Mouse (Mus musculus) A20 (cell line): ENCODE results near the gene Pkmyt1.

Experiments
- DNase-seq: peaks from one replicate; pipeline ENCODE4 v3.0.0-alpha.2; 2011; ENCODE audit warnings: low read depth, low spot score

Gene Pkmyt1

DNA sequence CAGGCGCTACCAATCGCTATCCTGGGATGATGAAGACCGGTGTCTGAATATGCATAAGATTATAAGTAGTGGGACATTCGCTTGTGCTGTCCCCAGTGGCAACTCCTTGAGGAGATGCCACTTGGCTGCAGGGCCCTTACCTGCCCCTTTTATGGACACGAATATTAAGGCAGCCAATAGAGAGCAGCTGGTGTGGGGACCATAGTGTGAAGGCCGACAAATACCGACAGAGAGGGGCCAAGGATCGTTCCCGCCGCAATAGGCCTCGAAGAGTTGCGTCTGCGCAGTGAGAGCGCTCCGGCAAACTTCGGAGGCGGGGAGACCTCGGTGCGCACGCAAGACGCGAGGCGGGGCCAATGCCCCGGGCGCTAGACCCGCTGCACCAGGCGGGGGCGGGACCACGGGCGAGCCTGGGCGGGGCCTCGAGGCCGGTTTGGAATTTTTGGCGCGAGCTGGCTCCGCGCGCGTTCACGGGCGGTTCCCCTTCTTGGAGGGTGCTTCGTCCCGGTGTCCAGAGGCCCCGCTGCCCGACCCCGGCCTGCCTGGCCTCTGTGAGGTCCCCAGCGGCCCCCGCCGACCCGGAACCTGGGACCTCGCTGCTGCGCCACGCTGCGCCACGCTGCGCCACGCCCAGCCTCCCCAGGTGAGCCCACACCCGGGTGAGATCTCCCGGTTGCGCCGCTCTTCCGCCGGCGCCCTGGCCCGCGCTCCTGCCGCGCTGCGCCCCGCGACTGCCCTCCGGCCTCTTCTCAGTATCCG, at the start of gene Pkmyt1:
Gene Pkmyt1, plus strand, starts transcription at position 338 of the 759 bp plus-strand sequence.
- peak; percentile 96 for DNase-seq

- DNase-seq, result no peak
Measured at GRCm38 (mm10) chr17:23676473-23677031, 49.6 kb upstream of the Pkmyt1 start.

DNA sequence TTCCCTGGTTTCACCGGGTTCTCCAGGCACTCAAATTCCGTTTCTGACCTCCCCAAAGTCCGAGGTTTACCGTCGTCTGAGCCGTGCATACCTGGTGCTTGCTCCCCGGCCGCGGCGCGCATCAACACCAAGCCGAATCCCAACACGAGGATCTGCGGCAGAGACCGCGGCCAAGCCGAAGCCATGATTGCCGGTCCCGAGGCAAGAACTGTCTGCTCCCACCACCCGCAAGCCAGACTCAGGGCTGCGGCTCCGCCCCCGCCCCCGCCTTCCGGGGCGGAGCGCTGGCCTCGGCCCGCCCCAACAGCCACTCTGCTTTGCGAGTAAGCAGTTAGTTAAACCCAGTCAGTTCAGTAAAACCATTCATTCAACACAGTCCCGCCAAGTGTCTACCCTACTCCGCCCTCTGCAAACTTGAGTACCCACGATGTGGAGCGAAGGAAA, 48.9 kb upstream of the Pkmyt1 start, which contains the start of gene Tnfrsf12a:
Gene Tnfrsf12a, minus strand, starts transcription at position 233 of the 444 bp plus-strand sequence.
- DNase-seq, result peak; percentile 92

DNA sequence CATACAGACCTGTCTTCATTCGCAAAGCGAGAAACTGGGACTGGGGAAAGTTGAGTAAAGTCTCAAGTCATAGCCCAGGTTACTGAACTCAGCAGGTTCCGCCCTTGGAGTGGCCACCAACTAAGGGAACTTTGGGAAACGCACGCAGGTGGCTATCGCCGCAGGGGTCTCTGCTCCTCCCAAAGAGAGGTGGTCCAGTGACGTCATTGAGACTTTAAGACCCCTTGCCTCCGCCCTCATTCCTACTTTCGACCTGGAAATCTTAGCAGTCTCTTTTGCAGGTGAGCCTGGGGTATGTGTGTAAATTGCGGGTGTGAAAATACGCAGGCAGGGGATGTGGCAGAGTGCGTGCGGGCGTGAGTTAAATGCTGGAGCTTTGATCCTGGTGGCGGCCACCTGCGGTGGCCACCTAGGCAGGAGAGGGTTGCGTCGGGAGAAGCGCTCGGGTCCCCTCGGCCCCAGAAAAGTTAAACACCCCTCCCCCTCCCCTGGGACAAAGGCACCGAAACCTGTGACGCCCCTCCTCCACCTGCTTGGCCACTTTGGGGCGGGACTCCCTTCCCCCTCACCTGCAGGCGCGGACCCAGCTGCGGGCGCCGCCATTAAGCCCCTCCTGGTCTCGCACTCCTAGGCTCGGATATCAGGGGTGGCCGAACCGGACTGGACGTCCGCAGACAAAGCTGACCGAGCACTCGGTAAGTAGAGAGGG, 46.9 kb upstream of the Pkmyt1 start, which contains the start of gene Cldn6:
Gene Cldn6, plus strand, starts transcription at position 123 of the 709 bp plus-strand sequence.
- no peak for DNase-seq

DNA sequence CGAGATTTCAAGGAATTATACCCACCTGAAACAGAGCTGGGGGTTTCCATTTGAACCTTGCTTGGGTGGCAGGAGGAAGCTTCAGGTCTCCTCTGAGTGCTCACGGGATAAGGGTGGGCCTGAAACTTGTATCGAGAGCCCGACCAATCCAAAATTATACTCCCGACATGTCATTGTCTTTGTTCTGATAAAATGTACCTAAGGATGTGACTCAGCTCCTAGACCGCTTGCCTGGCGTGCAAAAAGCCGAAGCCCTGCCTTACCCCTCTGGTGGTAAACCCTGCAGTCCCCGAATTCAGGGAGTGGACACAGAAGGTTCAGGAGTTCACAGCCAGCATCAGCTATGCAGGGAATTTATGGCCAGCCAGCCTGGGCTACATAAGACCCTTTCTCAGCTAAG, 45.8 kb upstream of the Pkmyt1 start:
- no peak for DNase-seq

GRCm38 (mm10) chr17:23681086-23681485, 45.0 kb upstream of the Pkmyt1 start:
- DNase-seq, result no peak

GRCm38 (mm10) chr17:23682092-23682491, 44.0 kb upstream of the Pkmyt1 start:
- DNase-seq, result no peak

- no peak for DNase-seq
Measured at GRCm38 (mm10) chr17:23682530-23682929, 43.6 kb upstream of the Pkmyt1 start.

DNA sequence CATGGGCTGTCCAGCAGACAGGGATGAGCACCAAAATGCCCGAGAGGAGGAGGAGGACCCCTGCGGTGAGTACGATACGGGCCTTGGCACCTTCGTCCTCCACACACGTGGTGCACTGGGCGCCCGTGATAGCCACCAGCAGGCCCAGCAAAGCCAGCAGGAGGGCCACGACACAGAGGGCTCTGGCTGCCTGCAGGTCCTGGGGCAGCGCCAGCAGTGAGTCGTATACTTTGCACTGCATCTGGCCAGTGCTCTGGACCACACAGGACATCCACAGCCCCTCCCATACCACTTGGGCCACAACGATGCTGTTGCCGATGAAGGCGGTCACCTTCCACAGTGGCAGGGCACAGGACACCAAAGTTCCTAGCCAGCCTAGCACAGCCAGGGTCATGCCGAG, 42.9 kb upstream of the Pkmyt1 start:
- DNase-seq, result no peak

- peak; percentile 27 for DNase-seq
Measured at GRCm38 (mm10) chr17:23683856-23684672, 42.1 kb upstream of the Pkmyt1 start, which contains the start of gene Cldn9. TSS of gene Cldn9 (minus strand) at chr17:23684026.

- no peak for DNase-seq
Measured at GRCm38 (mm10) chr17:23694491-23694890, 31.6 kb upstream of the Pkmyt1 start.

GRCm38 (mm10) chr17:23695801-23696200, 30.3 kb upstream of the Pkmyt1 start:
- DNase-seq, result no peak

DNA sequence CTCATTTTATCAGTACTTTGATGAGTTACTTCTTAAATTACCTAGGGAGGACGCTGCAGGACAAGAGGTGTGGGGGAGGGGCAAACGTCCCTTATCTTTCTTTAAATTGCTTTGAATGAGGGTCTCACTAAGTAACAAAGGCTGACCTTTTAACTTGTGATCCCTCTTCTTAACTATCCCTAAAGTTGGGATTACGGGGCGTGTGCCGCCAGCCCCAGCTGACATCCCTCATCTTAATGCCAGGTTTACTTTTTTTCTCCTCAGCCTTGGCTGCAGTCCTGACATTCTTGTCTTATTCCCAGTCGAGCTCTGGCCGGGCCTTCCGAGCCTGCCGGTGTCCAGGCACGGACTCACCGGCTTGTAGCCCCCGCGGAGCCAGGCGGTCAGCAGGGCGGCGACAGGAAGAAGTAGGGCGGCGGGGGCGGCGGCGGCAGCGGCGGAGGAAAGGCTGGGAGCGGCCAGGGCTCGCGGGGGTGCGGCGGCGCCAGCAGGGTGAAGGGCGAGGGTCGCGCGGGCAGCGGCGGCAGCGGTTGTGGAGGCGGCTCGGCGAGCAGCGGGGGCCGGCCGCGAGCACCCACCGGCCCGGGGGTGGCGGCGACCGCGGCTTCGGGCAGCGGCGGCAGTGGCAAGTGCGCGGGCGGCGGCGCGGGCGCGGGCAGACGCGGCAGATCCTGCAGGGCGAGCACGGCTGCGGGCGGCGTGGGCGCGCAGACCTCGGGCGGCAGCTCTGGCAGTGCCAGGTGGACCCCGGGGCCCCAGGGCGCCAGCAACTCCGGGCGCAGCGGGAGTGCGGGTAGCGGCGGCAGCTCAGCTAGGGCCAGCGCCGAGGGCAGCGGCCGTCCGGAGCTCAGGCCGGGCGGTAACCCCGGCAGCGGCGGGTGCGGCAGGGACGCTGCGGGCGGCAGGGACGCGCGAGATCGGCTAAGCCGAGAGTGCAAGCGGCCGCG, 26.7 kb upstream of the Pkmyt1 start:
- DNase-seq, result peak; percentile 26

- DNase-seq, result peak; percentile 90
Measured at GRCm38 (mm10) chr17:23700079-23700478, 26.1 kb upstream of the Pkmyt1 start.

- DNase-seq, result no peak
Measured at GRCm38 (mm10) chr17:23703301-23703700, 22.8 kb upstream of the Pkmyt1 start.

- DNase-seq, result no peak
Measured at GRCm38 (mm10) chr17:23704741-23705140, 21.4 kb upstream of the Pkmyt1 start.

- no peak for DNase-seq
Measured at GRCm38 (mm10) chr17:23705525-23706104, 20.5 kb upstream of the Pkmyt1 start.

DNA sequence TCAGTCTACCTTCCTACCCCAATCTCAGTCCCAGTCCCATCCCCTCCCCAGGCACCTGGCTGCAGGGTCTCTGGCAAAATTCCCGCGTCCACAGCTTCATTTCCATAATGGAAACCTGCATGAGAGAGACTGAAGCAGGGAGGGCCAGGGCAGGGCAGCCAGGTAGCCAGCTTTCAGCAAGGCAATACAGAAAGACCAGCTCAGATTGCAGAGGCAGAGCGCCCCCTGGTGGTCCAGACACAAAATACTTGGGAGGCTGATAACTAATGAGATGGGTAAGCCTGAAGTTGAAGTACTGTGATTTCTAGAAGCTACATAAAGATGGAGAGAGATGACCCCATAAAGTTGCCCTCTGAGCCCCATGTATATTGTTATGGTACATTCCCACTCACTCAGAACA, 19.9 kb upstream of the Pkmyt1 start:
- DNase-seq, result peak; percentile 73

DNA sequence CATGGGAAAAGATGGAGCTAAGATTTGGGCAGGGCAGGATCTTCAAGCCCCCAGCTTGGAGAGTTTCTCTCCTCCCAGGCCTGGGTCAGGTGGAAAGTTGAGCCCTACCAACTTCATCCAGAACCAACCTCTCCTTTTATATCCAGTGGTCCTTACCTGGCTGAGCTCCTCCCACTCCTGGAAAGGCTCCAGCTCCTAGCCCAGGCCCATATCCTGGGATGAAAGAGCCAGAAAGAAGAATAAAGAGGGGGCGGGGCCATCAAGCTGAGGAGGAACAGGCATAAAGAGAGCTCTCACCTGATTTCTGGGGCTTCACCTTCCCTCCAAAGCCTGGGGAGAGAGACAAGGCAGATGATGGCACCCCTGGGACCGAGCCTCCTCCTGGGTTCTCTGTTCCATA, 9.1 kb upstream of the Pkmyt1 start:
- no peak for DNase-seq

GRCm38 (mm10) chr17:23719455-23719854, 6.7 kb upstream of the Pkmyt1 start:
- no peak for DNase-seq
